Mouse (Mus musculus) liver, embryonic 12.5 days (tissue): Measurements from ENCODE around the gene Zfp362. TPM values are rescaled to one million over a fixed set of nuclear protein-coding genes. Genes with fewer than 3 reads are reported as not detected.
A peak's percentile ranks its signal among the peaks of the same experiment; 100 is the strongest.

Experiments used
- ATAC-seq: fragments of 200-750 bp; cut with Nextera tagmentation; 2 replicates; pipeline ENCODE4 v1.8.0; 2017; ENCODE audit warnings: moderate number of reproducible peaks, mild to moderate bottlenecking, moderate library complexity
- H3K27ac ChIP-seq: fragments of 300-500 bp; sonication (generic); 2 replicates; pipeline ENCODE4 v1.5.1; 2016; ENCODE audit warnings: mild to moderate bottlenecking
- H3K27me3 ChIP-seq: fragments of 300-500 bp; sonication (generic); replicated peaks from 2 replicates; pipeline ENCODE4 v1.6.1; 2016; ENCODE audit warnings: mild to moderate bottlenecking, moderate library complexity
- H3K36me3 ChIP-seq: fragments of 300-500 bp; sonication (generic); 2 replicates; pipeline ENCODE4 v1.6.1; 2016; ENCODE audit warnings: mild to moderate bottlenecking, moderate library complexity
- H3K4me1 ChIP-seq: fragments of 300-500 bp; sonication (generic); 2 replicates; pipeline ENCODE4 v1.6.1; 2016
- H3K4me2 ChIP-seq: fragments of 300-500 bp; sonication (generic); 2 replicates; pipeline ENCODE4 v1.6.1; 2016; ENCODE audit warnings: mild to moderate bottlenecking, moderate library complexity
- H3K4me3 ChIP-seq: fragments of 300-500 bp; sonication (generic); 2 replicates; pipeline ENCODE4 v1.5.1; 2016; ENCODE audit warnings: mild to moderate bottlenecking, moderate library complexity
- H3K9ac ChIP-seq: fragments of 300-500 bp; sonication (generic); 2 replicates; pipeline ENCODE4 v1.6.1; 2016; ENCODE audit warnings: mild to moderate bottlenecking, moderate library complexity
- H3K9me3 ChIP-seq: fragments of 300-500 bp; sonication (generic); replicated peaks from 2 replicates; pipeline ENCODE4 v1.6.1; 2016; ENCODE audit warnings: mild to moderate bottlenecking, moderate library complexity
- WGBS: fragments of 180-500 bp; shearing (Covaris S2); methylation state at CpG from one replicate; pipeline ENCODE4 v1.1.7; 2016; ENCODE audit not compliant: insufficient replicate concordance; 5-methylcytosine and 5-hydroxymethylcytosine counted together
- polyA plus RNA-seq: library from polyadenylated mRNA; unstranded; fragments of >200 nt; fragmentation: Nextera tagmentation; extraction: Ambion mirVana; gene quantifications from 2 replicates; pipeline ENCODE4 v1.2.1, GENCODE M21; 2016

The Zfp362 gene
- polyA plus RNA-seq, 1 experiment from 2014 or later, result 12.6 TPM

- 0 out of 2 replicates have a peak, but pooled peaks have one; percentile 19 for ATAC-seq
- Histone ChIP-seq H3K4me3 (no peak overlapping the region), H3K36me3 (peaks cover 76% of the 10 kb centered on the region)
Measured at GRCm38 (mm10) chr4:128774467-128774866, 31.4 kb downstream of the Zfp362 start.

GRCm38 (mm10) chr4:128773820-128774219, 32.0 kb downstream of the Zfp362 start:
- no peak overlapping the region for H3K9ac ChIP-seq
- H3K27me3 ChIP-seq, result no peaks in the 10 kb centered on the region
- no peaks in the 10 kb centered on the region for H3K9me3 ChIP-seq
- H3K36me3 ChIP-seq, result peaks cover 69% of the 10 kb centered on the region
- ATAC-seq, result no peak
- H3K4me2 ChIP-seq, result no peak overlapping the region
- no peak overlapping the region for H3K27ac ChIP-seq
- peaks cover 7% of the 10 kb centered on the region; the same call in 1 of the 2 replicates for H3K4me1 ChIP-seq
- WGBS, result 83% methylated on average over 11 of the region's 11 CpGs
- H3K4me3 ChIP-seq, result no peak overlapping the region

More at GRCm38 (mm10) chr4:128774467-128774866, 31.4 kb downstream of the Zfp362 start:
- Histone ChIP-seq H3K4me2 (no peak overlapping the region), H3K4me1 (peaks cover 7% of the 10 kb centered on the region; the same call in 1 of the 2 replicates), H3K9ac (no peak overlapping the region), H3K27ac (no peak overlapping the region), H3K27me3 (no peaks in the 10 kb centered on the region), H3K9me3 (no peaks in the 10 kb centered on the region)
- 83% methylated on average over 9 of the region's 9 CpGs for WGBS

DNA sequence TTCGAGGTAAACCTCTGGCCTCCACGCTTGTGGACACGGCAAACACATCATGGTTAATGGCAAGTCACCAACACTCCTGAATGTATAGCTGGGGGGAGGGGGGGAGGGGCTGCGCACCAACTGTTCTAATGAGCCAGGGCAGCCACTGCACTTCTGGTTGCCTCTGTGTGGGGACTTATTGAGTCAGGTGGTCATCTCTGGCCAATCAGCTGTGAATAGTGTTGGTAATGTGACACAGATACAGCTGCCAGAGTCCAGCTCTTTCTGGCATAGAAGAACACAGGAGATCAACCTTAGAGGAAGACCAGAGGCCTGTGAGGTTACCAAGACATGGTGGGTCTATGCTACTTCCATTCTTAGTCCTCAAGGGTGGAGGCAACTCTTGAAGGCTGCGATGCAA, 35.1 kb downstream of the Zfp362 start:
- Histone ChIP-seq H3K27me3 (peaks cover 14% of the 10 kb centered on the region), H3K4me3 (no peak overlapping the region), H3K9me3 (no peaks in the 10 kb centered on the region), H3K4me2 (no peak overlapping the region), H3K27ac (no peak overlapping the region), H3K4me1 (no peaks in the 10 kb centered on the region), H3K9ac (no peak overlapping the region), H3K36me3 (peaks cover 38% of the 10 kb centered on the region)
- no peak for ATAC-seq
- 75% methylated on average over 5 of the region's 5 CpGs for WGBS

DNA sequence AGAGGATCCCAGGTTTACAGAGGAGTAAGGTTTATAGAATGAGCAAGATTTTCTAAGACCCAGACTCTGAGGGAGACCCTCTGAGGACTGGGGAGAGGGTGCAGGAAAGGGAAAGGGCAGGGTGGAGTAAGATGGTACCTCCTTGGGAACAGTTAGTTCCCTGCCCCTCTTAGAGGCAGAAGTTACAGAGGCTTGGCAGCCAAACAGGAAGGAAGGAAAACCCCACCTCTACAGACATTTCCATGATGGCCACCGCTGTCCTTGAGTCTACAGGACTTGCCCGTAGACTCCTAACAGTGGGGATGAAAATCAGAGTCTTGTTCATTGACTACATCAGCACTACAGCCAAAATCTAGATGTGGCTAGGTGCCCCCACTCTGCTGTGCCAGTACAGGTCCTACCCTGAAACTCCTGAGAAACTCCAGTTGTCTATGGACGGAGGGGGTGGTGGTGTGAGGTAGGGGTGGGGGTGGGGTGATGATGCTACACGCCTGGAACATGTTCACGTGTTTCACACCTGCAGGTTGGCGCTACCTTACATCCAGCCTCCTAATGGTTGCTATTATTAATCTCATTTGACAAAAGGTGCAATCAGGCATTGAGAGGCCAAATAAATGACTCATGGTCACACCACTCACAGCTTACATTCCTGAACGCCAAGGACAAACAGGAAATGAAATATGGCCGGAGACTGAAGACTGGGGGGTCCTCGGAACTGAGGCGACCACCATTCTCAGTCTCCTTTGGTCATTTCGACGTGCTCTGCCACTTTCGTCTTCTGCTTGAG, 36.1 kb downstream of the Zfp362 start:
- Histone ChIP-seq H3K9ac (no peak overlapping the region), H3K4me2 (no peak overlapping the region), H3K36me3 (peaks cover 29% of the 10 kb centered on the region), H3K27ac (no peak overlapping the region), H3K27me3 (peaks cover 14% of the 10 kb centered on the region), H3K4me3 (no peak overlapping the region), H3K9me3 (no peaks in the 10 kb centered on the region), H3K4me1 (no peaks in the 10 kb centered on the region)
- no peak for ATAC-seq
- 70% methylated on average over 13 of the region's 13 CpGs for WGBS

DNA sequence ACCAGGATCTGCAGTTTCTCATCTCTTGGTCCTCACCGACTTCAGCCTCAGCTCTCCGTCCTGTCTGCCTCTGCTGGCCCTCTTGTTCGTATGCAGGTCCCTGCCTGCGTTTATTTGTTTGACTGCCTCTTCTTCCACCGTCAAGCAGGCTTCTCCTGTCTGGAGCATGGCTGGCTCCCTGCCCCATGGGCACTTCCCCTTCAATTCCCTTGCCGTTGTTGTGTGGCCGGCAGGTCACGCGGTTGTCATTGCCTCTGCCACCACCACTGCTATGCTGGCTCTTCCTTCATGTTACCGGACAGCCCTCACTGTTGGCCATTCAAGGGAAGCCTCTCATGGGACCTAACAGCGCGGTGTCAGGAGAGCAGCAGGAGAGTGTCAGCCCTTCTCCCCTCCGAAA, 37.7 kb downstream of the Zfp362 start:
- Histone ChIP-seq H3K27ac (no peak overlapping the region), H3K36me3 (peaks cover 12% of the 10 kb centered on the region), H3K27me3 (peaks cover 14% of the 10 kb centered on the region), H3K9ac (no peak overlapping the region), H3K4me1 (no peaks in the 10 kb centered on the region), H3K9me3 (peaks cover 5% of the 10 kb centered on the region; the same call in 1 of the 2 replicates), H3K4me3 (no peak overlapping the region), H3K4me2 (no peak overlapping the region)
- WGBS, result 65% methylated on average over 13 of the region's 13 CpGs
- no peak for ATAC-seq

GRCm38 (mm10) chr4:128766929-128767328, 38.9 kb downstream of the Zfp362 start:
- Histone ChIP-seq H3K9me3 (peaks cover 9% of the 10 kb centered on the region; the same call in 1 of the 2 replicates), H3K4me3 (no peak overlapping the region), H3K4me2 (no peak overlapping the region), H3K36me3 (peaks cover under 1% of the 10 kb centered on the region; the same call in 1 of the 2 replicates), H3K4me1 (no peaks in the 10 kb centered on the region), H3K27me3 (peaks cover 14% of the 10 kb centered on the region), H3K9ac (no peak overlapping the region), H3K27ac (no peak overlapping the region)
- ATAC-seq, result no peak
- 85% methylated on average over 20 of the region's 20 CpGs for WGBS

- Histone ChIP-seq H3K36me3 (no peaks in the 10 kb centered on the region), H3K4me2 (peak overlapping the region; percentile 36), H3K4me1 (peaks cover 28% of the 10 kb centered on the region), H3K9ac (no peak overlapping the region), H3K27me3 (no peaks in the 10 kb centered on the region), H3K9me3 (peaks cover 9% of the 10 kb centered on the region; the same call in 1 of the 2 replicates), H3K4me3 (no peak overlapping the region), H3K27ac (no peak overlapping the region)
- peak; percentile 91 for ATAC-seq
- WGBS, result 22% methylated on average over 6 of the region's 6 CpGs
Measured at GRCm38 (mm10) chr4:128760029-128760428, 45.8 kb downstream of the Zfp362 start.

GRCm38 (mm10) chr4:128759214-128759613, 46.6 kb downstream of the Zfp362 start:
- WGBS, result 74% methylated on average over 5 of the region's 5 CpGs
- H3K36me3 ChIP-seq, result no peaks in the 10 kb centered on the region
- ATAC-seq, result no peak

GRCm38 (mm10) chr4:128755900-128756299, 49.9 kb downstream of the Zfp362 start:
- H3K4me3 ChIP-seq, result no peak overlapping the region
- no peak for ATAC-seq
- 63% methylated on average over 7 of the region's 7 CpGs for WGBS

More at GRCm38 (mm10) chr4:128759214-128759613, 46.6 kb downstream of the Zfp362 start:
- peaks cover 28% of the 10 kb centered on the region for H3K4me1 ChIP-seq
- H3K4me2 ChIP-seq, result no peak overlapping the region
- H3K4me3 ChIP-seq, result no peak overlapping the region
- H3K9me3 ChIP-seq, result peaks cover 9% of the 10 kb centered on the region; the same call in 1 of the 2 replicates
- H3K27me3 ChIP-seq, result no peaks in the 10 kb centered on the region
- no peak overlapping the region for H3K27ac ChIP-seq
- H3K9ac ChIP-seq, result no peak overlapping the region

GRCm38 (mm10) chr4:128755064-128755463, 50.8 kb downstream of the Zfp362 start, which contains the start of gene A3galt2:
Gene A3galt2 (plus strand): TSS chr4:128755364.
- Histone ChIP-seq H3K9ac (no peak within 1 kb of the TSS), H3K4me3 (no peak within 1 kb of the TSS), H3K27me3 (no peaks in the 10 kb centered on the region), H3K9me3 (no peaks in the 10 kb centered on the region), H3K4me1 (peaks cover 13% of the 10 kb centered on the region), H3K36me3 (peaks cover 41% of the 10 kb centered on the region), H3K27ac (no peak within 1 kb of the TSS), H3K4me2 (no peak within 1 kb of the TSS)
- WGBS, result 61% methylated on average over 3 of the region's 3 CpGs
- ATAC-seq, result no peak

More at GRCm38 (mm10) chr4:128755900-128756299, 49.9 kb downstream of the Zfp362 start:
- Histone ChIP-seq H3K27me3 (no peaks in the 10 kb centered on the region), H3K4me2 (no peak overlapping the region), H3K36me3 (peaks cover 32% of the 10 kb centered on the region), H3K27ac (no peak overlapping the region), H3K9me3 (no peaks in the 10 kb centered on the region), H3K4me1 (peaks cover 22% of the 10 kb centered on the region), H3K9ac (no peak overlapping the region)

GRCm38 (mm10) chr4:128753571-128753970, 52.3 kb downstream of the Zfp362 start:
- H3K36me3 ChIP-seq, result peaks cover 56% of the 10 kb centered on the region
- WGBS, result 87% methylated on average over 7 of the region's 7 CpGs
- no peak overlapping the region for H3K4me2 ChIP-seq
- H3K27me3 ChIP-seq, result no peaks in the 10 kb centered on the region
- H3K4me1 ChIP-seq, result no peaks in the 10 kb centered on the region
- ATAC-seq, result no peak
- H3K4me3 ChIP-seq, result no peak overlapping the region
- no peaks in the 10 kb centered on the region for H3K9me3 ChIP-seq
- H3K9ac ChIP-seq, result no peak overlapping the region
- no peak overlapping the region for H3K27ac ChIP-seq

- 85% methylated on average over 13 of the region's 13 CpGs for WGBS
- H3K9me3 ChIP-seq, result no peaks in the 10 kb centered on the region
- no peak overlapping the region for H3K9ac ChIP-seq
- H3K27me3 ChIP-seq, result no peaks in the 10 kb centered on the region
- H3K4me3 ChIP-seq, result no peak overlapping the region
- H3K4me1 ChIP-seq, result no peaks in the 10 kb centered on the region
- no peak overlapping the region for H3K27ac ChIP-seq
- ATAC-seq, result no peak
- H3K4me2 ChIP-seq, result no peak overlapping the region
- peaks cover 69% of the 10 kb centered on the region for H3K36me3 ChIP-seq
Measured at GRCm38 (mm10) chr4:128752031-128752757, 53.7 kb downstream of the Zfp362 start.
